Mouse (Mus musculus): Measurements from ENCODE around the gene Vim.

DNA sequence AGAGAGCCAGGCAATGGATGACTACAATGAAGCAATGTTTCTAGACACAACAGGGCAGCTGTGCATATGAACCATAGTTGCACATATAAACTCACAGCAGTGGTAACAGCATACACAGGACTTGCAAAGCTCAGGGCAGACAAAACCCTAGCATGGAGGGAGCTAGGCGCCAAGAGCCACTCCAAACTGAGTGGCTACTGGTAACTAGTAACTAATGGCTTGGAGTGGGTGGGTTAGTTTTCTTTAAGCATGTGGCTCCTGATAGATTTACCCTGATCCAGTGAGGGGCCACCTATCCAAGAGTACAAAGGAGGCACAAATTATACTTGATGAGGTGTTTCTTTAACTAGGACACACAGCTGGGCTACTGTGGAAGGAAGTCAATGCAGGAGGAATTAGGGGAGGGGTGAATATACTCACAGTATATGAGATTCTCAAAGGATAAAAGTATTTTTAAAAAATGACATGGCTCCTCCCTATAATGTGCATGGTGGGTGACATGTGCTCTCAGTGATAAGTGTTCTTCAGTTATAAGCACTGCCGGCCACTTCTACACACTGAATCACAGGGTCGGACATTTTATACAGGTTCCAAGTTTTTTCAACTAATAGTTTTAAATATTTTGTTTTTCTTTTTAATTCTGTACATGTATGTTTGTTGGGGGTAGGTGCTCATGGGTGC, 44.3 kb upstream of the Vim start:
- TF ChIP-seq EP300 (IDR thresholded peaks at IDR 0.05; ENCODE audit: insufficient read depth, low read depth, low read length): no peak
- no peak for TF ChIP-seq POLR2A (IDR thresholded peaks at IDR 0.05; ENCODE audit: insufficient read depth, low read depth, low read length)
- no peak for TF ChIP-seq CTCF (IDR thresholded peaks at IDR 0.05)

Measured in heart, adult 2 months (tissue).